Mouse (Mus musculus): ENCODE measurements at regions not wholly inside any gene's neighbourhood (a gene's known extent, or its start where the extent isn't known, plus 50 kb on each side); places are given as distances from the start of the nearest gene placed in this dataset.
A peak's percentile ranks its signal among the peaks of the same experiment; 100 is the strongest.

DNA sequence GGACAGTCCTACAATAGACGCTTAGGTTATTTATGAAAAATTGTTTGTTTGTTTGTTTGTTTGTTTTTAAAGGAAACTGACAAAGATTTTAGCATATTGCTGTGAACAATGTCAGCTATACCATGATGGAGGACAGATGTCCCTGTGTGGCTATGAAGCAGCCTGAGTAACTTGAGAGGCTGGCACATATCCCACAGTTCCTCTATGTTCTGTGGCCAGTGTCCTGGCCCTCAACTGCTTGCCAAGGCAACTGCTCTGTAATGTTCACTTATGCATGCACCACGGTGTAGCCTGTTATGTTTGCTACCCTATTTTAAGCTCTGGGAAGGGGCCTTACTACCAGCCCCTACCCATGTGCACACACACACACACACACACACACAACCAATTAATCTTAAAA, 222.6 kb downstream of the Gm5426 start:
- Histone ChIP-seq H3K4me1 (ENCODE audit: control insufficient read depth, insufficient read depth, insufficient read length) (peaks cover 8% of the 10 kb centered on the region; the same call in 1 of the 2 replicates), H3K36me3 (ENCODE audit: control insufficient read depth, insufficient read depth, low read length) (no peaks in the 10 kb centered on the region), H3K27me3 (ENCODE audit: control insufficient read depth, insufficient read depth, low read length) (no peaks in the 10 kb centered on the region), H3K4me3 (ENCODE audit: extremely low read depth, insufficient read depth, insufficient read length) (no peak overlapping the region), H3K27ac (ENCODE audit: insufficient read depth, low read length) (no peak overlapping the region)
- no peak for TF ChIP-seq CTCF (IDR thresholded peaks at IDR 0.05; ENCODE audit: extremely low read depth, insufficient read depth, insufficient read length, insufficient replicate concordance)
- TF ChIP-seq POLR2A (IDR thresholded peaks at IDR 0.05; ENCODE audit: low read depth, low read length): no peak
- DNase-seq (ENCODE audit: low read depth in 1 of 2, low spot score in 2 of 2): no peak
- 87% methylated on average over 2 of the region's 2 CpGs for WGBS

DNA sequence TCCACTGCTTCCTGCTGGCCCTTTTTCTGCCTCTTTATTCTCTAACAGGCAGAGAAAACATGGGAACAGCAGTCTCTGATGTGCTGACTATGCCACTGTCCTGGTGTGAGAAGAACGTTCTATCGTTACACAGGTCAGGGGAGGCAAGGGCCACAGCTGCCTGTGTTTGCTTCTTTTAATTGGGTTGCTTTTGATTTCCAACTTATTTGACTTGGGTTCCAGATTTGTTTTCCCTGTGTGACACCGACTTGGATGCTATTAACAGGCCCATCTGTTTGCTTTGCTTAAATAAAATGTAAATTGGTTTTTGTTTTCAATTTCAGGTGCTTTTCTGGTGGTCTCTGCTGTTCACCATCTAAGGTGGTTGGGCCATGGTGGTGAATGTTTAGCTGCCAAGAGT, 225.8 kb downstream of the Gm5426 start:
- H3K4me1 ChIP-seq (ENCODE audit: control insufficient read depth, insufficient read depth, insufficient read length): peaks cover 10% of the 10 kb centered on the region
- no peak overlapping the region for H3K4me3 ChIP-seq (ENCODE audit: extremely low read depth, insufficient read depth, insufficient read length)
- no peak for DNase-seq (ENCODE audit: low read depth in 1 of 2, low spot score in 2 of 2)
- H3K27me3 ChIP-seq (ENCODE audit: control insufficient read depth, insufficient read depth, low read length): no peaks in the 10 kb centered on the region
- TF ChIP-seq POLR2A (IDR thresholded peaks at IDR 0.05; ENCODE audit: low read depth, low read length) (no peak), CTCF (IDR thresholded peaks at IDR 0.05; ENCODE audit: extremely low read depth, insufficient read depth, insufficient read length, insufficient replicate concordance) (no peak)
- WGBS: 90% methylated on average over 3 of the region's 3 CpGs
- H3K36me3 ChIP-seq (ENCODE audit: control insufficient read depth, insufficient read depth, low read length): no peaks in the 10 kb centered on the region
- no peak overlapping the region for H3K27ac ChIP-seq (ENCODE audit: insufficient read depth, low read length)

DNA sequence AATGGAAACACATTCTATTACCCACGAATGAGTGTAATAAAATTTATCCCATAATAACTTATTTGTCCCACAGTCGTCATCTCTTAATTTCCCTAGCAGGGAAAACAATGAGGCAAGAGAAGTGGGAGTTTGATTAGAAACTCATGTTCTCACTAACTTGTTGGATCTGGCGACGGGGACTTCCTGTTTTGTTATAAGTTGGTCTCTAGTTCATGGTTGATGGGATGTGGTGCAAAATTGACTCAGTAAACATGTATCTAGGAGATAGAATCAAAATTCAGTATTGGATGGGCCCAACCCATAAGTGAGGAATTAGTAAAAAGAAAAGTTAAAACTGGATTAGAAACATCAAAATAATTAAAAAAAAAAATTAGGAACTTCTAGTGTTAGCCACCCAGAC, 227.5 kb downstream of the Gm5426 start:
- Histone ChIP-seq H3K4me3 (ENCODE audit: extremely low read depth, insufficient read depth, insufficient read length) (no peak overlapping the region), H3K36me3 (ENCODE audit: control insufficient read depth, insufficient read depth, low read length) (no peaks in the 10 kb centered on the region), H3K4me1 (ENCODE audit: control insufficient read depth, insufficient read depth, insufficient read length) (peaks cover 10% of the 10 kb centered on the region), H3K27ac (ENCODE audit: insufficient read depth, low read length) (no peak overlapping the region), H3K27me3 (ENCODE audit: control insufficient read depth, insufficient read depth, low read length) (no peaks in the 10 kb centered on the region)
- TF ChIP-seq POLR2A (IDR thresholded peaks at IDR 0.05; ENCODE audit: low read depth, low read length) (no peak), CTCF (IDR thresholded peaks at IDR 0.05; ENCODE audit: extremely low read depth, insufficient read depth, insufficient read length, insufficient replicate concordance) (no peak)
- WGBS: 45% methylated on average over 4 of the region's 4 CpGs
- DNase-seq (ENCODE audit: low read depth in 1 of 2, low spot score in 2 of 2): no peak

DNA sequence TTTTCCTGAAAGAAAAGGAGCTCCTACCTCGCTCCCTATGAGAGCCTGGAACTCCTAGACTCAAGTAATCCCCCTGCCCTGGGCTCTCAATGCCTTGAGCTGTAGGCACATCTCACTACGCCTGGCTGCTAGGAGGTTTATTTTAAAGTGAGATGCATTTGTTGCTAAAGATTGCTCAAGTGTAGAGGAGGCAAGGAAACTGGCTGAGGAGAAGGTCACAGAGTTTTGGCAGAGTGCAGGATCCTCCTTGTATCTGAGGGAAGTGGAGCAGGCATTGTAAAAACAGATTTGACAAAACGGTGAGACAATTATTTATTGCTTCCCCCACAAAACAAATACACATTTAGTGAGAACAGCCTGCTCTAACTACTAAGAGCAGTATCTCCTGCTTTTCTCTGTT, 228.7 kb downstream of the Gm5426 start:
- Histone ChIP-seq H3K27me3 (ENCODE audit: control insufficient read depth, insufficient read depth, low read length) (no peaks in the 10 kb centered on the region), H3K4me1 (ENCODE audit: control insufficient read depth, insufficient read depth, insufficient read length) (peaks cover 16% of the 10 kb centered on the region), H3K4me3 (ENCODE audit: extremely low read depth, insufficient read depth, insufficient read length) (no peak overlapping the region), H3K36me3 (ENCODE audit: control insufficient read depth, insufficient read depth, low read length) (no peaks in the 10 kb centered on the region), H3K27ac (ENCODE audit: insufficient read depth, low read length) (no peak overlapping the region)
- WGBS: 69% methylated on average over 3 of the region's 3 CpGs
- TF ChIP-seq POLR2A (IDR thresholded peaks at IDR 0.05; ENCODE audit: low read depth, low read length) (no peak), CTCF (IDR thresholded peaks at IDR 0.05; ENCODE audit: extremely low read depth, insufficient read depth, insufficient read length, insufficient replicate concordance) (no peak)
- DNase-seq (ENCODE audit: low read depth in 1 of 2, low spot score in 2 of 2): no peak

DNA sequence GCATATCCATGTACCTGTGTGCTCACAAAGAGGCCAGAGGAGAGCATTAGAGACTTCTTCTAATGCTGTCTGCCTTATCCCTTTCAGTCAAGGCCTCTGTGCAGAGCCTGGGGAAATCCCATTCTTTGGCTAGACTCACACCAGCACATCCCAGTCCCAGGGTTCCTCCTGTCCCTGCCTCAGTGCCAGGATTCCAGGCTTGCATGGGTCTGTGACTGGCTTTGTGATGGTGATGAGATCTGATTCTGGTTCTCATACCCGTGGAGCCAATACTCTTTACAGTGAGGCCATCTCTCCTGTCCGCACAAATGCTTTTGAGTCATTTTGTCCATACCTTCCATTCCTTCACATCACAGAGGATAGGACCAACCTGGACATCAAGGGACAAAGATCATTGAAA, 230.5 kb downstream of the Gm5426 start:
- Histone ChIP-seq H3K4me3 (ENCODE audit: extremely low read depth, insufficient read depth, insufficient read length) (no peak overlapping the region), H3K36me3 (ENCODE audit: control insufficient read depth, insufficient read depth, low read length) (no peaks in the 10 kb centered on the region), H3K27me3 (ENCODE audit: control insufficient read depth, insufficient read depth, low read length) (no peaks in the 10 kb centered on the region), H3K4me1 (ENCODE audit: control insufficient read depth, insufficient read depth, insufficient read length) (peaks cover 22% of the 10 kb centered on the region), H3K27ac (ENCODE audit: insufficient read depth, low read length) (no peak overlapping the region)
- no peak for DNase-seq (ENCODE audit: low read depth in 1 of 2, low spot score in 2 of 2)
- TF ChIP-seq POLR2A (IDR thresholded peaks at IDR 0.05; ENCODE audit: low read depth, low read length): no peak
- no peak for TF ChIP-seq CTCF (IDR thresholded peaks at IDR 0.05; ENCODE audit: extremely low read depth, insufficient read depth, insufficient read length, insufficient replicate concordance)
- 93% methylated on average over 2 of the region's 2 CpGs for whole genome bisulfite sequencing

DNA sequence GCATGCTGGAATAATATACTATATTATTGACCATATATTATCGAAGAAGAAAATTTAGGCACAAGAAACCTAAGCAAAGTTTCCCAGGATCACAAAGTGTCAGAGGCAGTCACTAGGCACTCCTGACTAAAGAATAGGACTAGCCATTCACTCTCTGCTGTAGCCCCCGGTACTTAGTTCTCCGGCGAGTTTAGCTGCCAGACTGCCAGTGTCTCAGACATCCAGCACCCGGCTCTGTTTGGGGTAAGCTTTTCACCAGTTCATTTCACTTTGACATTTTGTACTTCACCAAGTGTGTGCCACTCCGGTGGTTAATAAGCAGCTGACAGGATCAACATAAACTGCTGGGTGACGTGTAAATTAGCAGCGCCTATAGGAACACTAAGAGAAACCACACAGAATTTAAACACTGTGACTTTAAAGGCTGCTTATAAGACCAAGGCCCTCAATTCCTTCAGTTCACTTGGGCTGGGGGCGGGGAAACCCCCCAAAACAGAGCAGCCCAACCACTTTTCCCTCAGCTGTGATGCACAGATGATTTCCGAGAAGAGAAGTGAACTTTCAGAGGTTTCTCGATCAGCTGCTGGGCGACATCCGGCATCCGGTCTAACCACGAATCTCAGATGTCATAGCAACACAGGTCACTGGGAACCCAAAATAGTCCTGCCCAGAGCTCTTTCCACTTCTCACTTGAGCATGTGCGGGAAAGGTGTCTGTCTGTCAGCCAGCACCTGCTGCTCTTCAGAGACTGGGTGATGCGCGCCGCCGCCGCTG, 234.3 kb downstream of the Gm5426 start:
- WGBS: 15% methylated on average over 21 of the region's 21 CpGs
- DNase-seq (ENCODE audit: low read depth in 1 of 2, low spot score in 2 of 2): peak; percentile 91 to 98
- Histone ChIP-seq H3K4me1 (ENCODE audit: control insufficient read depth, insufficient read depth, insufficient read length) (peaks cover 36% of the 10 kb centered on the region), H3K4me3 (ENCODE audit: extremely low read depth, insufficient read depth, insufficient read length) (0 out of 2 replicates have a peak overlapping the region, but pooled peaks have one; percentile 3), H3K36me3 (ENCODE audit: control insufficient read depth, insufficient read depth, low read length) (no peaks in the 10 kb centered on the region), H3K27ac (ENCODE audit: insufficient read depth, low read length) (peak overlapping the region; percentile 96), H3K27me3 (ENCODE audit: control insufficient read depth, insufficient read depth, low read length) (no peaks in the 10 kb centered on the region)
- TF ChIP-seq POLR2A (IDR thresholded peaks at IDR 0.05; ENCODE audit: low read depth, low read length) (peak; percentile 60), CTCF (IDR thresholded peaks at IDR 0.05; ENCODE audit: extremely low read depth, insufficient read depth, insufficient read length, insufficient replicate concordance) (no peak)

DNA sequence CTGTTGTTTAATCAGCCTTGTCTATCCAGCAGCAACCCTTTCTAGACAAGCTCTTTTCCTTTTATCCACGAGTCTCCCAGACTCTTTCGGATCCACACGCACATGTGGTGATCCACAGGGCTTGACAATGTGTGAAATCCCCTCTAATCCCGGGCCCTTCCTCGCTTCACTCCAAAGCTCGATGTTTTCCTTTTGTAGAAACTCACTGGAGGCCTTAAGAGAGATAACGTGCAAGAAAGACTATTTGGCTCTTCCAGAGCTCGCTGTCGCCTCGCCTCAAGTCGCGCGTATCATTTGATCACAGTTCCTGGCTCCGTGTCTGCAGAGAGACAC, 234.9 kb downstream of the Gm5426 start:
- no peak for DNase-seq (ENCODE audit: low read depth in 1 of 2, low spot score in 2 of 2)
- WGBS: 60% methylated on average over 14 of the region's 14 CpGs

More for the DNA sequence above, 234.9 kb downstream of the Gm5426 start:
- Histone ChIP-seq H3K27ac (ENCODE audit: insufficient read depth, low read length) (peak overlapping the region; percentile 96), H3K4me1 (ENCODE audit: control insufficient read depth, insufficient read depth, insufficient read length) (peaks cover 35% of the 10 kb centered on the region), H3K4me3 (ENCODE audit: extremely low read depth, insufficient read depth, insufficient read length) (no peak overlapping the region), H3K27me3 (ENCODE audit: control insufficient read depth, insufficient read depth, low read length) (no peaks in the 10 kb centered on the region), H3K36me3 (ENCODE audit: control insufficient read depth, insufficient read depth, low read length) (no peaks in the 10 kb centered on the region)
- TF ChIP-seq CTCF (IDR thresholded peaks at IDR 0.05; ENCODE audit: extremely low read depth, insufficient read depth, insufficient read length, insufficient replicate concordance): no peak
- TF ChIP-seq POLR2A (IDR thresholded peaks at IDR 0.05; ENCODE audit: low read depth, low read length): no peak

All from spleen, adult 2 months (tissue).